Mouse (Mus musculus) adrenal gland, postnatal 25 days (tissue): ENCODE results near the gene Fam83c. TPM values are rescaled to one million over a fixed set of nuclear protein-coding genes. Genes with fewer than 3 reads are reported as not detected.
"Not testable (repeated sequence)": the region's sequence is repeated elsewhere in the genome, so short reads cannot be mapped to it uniquely, and the experiment has no call there.

Experiments
- DNase-seq: peaks from one replicate; pipeline ENCODE4 v3.0.0; 2021; ENCODE audit warnings: mixed read lengths
- long read RNA-seq: library from polyadenylated mRNA; stranded (forward); transcript quantifications from one replicate; pipeline ENCODE4 v2.0.0, GENCODE M21; 2021
- total RNA-seq: library from RNA; stranded (reverse); gene quantifications from 2 replicates; pipeline ENCODE4 v1.2.3, GENCODE M21; 2021

Fam83c gene
- 0.06 TPM in 1 of 2 replicates, not detected in the other for total RNA-seq
- long read RNA-seq, result 0 reads

GRCm38 (mm10) chr2:155834732-155835131 lies at the start of gene Fam83c:
Fam83c (minus strand) TSS chr2:155834854.
- no peak for DNase-seq

- no peak for DNase-seq
These were observed 47.4 kb upstream of the Fam83c start for GRCm38 (mm10) chr2:155882087-155882486.

GRCm38 (mm10) chr2:155878964-155879876 lies 44.6 kb upstream of the Fam83c start:
- peak; percentile 28 for DNase-seq

DNA sequence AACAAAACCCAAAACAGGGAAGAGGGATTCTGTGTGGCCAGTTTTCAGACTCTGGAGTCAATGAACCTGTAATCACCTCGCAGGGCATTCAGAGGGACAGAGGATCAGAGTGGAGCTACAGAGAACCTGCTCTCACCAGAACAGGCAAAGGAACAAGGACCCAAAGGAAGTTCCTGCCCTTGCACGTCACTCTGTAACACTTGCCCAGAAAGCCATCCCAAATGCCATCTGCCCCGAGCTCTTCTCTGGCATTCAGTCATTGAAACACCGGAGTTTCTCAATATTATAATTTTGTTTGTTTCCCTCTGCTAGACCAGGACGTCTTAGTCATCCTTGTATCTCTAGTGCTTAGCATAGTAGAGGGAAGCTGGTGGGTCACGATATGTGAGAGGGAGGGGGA lies 39.0 kb upstream of the Fam83c start:
- DNase-seq, result no peak

DNA sequence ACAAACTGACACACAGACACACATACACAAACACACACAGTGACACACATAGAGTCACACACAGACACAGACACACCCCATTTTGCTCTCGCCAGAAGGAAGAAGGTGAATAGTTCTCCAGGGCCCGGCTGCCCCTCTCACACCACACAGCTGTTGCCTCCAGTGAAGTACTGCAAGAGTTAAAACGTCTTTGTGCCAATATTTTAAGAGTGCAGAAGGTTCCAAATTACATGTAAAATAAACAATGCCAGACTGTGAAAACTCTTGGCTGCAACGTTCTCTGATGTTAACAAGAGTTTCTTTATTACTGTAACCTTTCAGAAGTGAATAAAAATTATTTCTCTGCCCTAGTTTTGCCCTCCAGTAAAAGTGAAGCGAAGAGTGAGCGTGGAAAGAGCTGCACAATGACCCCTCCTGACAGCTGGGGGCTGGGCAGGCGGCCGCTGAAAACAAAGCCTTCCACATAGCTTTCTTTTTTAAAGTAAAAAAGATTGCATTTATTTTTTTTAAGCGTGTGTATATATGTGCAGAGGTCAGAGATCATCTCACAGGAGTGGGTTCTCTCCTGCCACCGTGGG lies 38.4 kb upstream of the Fam83c start:
- no peak for DNase-seq

DNA sequence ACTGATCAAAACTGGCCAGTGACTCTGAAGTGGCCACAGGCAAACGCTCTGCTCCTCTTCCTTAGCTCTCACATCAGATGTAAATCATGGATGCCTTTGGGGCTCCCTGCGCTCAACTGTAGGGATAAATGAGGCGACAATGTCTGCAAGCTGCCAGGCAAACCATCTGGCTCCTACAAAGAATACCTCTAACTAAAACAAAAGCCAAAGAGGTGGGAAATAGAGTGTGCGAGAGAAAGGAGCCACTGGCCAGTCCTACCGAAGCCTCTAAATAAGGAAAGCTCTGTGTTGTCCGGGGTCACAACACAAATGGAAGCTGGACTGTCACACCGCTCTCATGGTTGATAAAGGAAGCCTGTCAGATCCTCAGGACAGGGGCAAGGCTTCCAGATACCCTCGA lies 37.8 kb upstream of the Fam83c start:
- no peak for DNase-seq

DNA sequence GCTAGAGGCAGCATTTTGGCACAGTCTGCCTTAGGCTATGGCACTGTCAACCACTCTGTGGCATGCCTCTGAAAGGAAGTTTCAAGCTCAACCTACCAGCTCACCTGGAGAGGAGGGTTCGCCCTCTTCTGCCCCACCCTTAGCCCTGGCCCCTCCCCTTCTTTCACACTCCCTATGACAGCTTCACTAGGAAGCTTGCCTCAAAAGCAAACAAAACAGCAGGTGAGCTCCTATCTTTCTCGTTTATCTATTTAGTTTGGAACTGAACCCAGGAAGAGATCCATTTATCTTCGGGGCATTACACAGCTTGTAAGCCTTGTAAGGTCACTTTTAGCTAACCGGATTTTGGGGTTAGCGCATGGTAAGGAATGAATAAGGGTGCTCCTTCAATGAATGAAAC lies 35.1 kb upstream of the Fam83c start:
- no peak for DNase-seq

- DNase-seq, result no peak
These were observed 33.7 kb upstream of the Fam83c start for GRCm38 (mm10) chr2:155868320-155868719.

- no peak for DNase-seq
These were observed 28.7 kb upstream of the Fam83c start for GRCm38 (mm10) chr2:155863301-155863867.

GRCm38 (mm10) chr2:155862573-155863300 lies 28.1 kb upstream of the Fam83c start:
- DNase-seq, result no peak

GRCm38 (mm10) chr2:155861581-155861980 lies 26.9 kb upstream of the Fam83c start:
- peak; percentile 66 for DNase-seq

DNA sequence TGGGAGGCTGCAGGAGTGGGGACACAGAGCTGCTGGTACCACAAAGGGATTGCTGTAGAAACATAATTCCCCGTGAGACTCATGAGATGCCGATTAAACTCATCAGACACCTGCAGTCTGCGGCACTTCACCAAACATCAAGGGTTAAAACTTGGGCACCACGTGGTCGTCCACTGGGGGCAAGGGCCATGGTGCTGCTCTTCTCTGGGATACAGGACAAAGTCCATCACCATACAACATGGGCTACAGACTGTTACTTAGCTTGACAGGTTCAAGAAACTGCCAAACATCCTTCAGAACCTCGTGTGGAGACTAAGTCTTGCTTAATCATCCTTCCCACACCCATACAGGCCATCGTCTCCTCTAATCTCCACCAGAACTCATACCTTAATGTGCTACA lies 25.4 kb upstream of the Fam83c start:
- DNase-seq, result no peak

- DNase-seq, result no peak
These were observed 17.9 kb upstream of the Fam83c start for GRCm38 (mm10) chr2:155852536-155852935.

- DNase-seq, result no peak
These were observed 15.5 kb upstream of the Fam83c start for GRCm38 (mm10) chr2:155850120-155850519.

DNA sequence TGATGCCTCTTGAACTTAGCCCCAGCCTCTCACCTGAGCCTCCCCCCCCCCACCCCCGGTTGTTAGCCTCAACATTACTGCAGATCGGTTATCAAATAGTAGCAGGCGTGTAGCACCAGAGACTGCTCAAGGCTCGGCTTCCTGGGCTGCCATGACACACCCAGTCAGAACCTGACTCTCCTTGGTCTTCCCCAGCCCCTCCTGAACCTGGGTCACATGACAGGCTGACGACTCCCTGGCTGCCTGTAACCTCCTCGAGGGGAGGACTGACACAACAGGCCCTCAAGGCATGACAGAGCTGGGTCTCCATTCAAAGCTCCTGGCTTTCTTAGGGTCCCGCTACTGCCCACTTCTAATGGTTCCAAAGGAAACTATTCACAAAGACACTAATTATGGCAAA lies 14.8 kb upstream of the Fam83c start:
- no peak for DNase-seq

DNA sequence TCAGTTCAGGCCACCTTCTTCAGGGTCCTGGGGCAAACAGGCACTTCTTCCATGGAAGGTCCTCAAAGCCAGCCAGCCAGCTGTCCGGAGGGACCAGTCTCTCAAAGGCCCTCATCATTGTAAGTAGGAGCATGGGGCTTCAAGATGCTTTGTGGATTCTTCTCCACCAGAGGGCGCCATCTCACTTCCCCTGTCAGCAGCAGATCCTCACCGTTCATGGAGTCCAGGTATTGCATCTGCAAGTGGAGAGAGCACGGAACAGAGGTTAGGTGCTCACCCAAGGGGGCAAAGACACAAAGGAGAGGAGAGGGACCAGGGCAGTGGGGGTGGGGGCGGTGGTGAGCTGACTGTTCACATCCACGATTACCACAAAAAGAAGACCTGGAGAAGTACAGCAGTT lies 13.6 kb upstream of the Fam83c start:
- DNase-seq, result peak; percentile 79

GRCm38 (mm10) chr2:155846930-155847329 lies 12.3 kb upstream of the Fam83c start:
- DNase-seq, result no peak

- DNase-seq, result no peak
These were observed 4.3 kb upstream of the Fam83c start for GRCm38 (mm10) chr2:155838961-155839360.

DNA sequence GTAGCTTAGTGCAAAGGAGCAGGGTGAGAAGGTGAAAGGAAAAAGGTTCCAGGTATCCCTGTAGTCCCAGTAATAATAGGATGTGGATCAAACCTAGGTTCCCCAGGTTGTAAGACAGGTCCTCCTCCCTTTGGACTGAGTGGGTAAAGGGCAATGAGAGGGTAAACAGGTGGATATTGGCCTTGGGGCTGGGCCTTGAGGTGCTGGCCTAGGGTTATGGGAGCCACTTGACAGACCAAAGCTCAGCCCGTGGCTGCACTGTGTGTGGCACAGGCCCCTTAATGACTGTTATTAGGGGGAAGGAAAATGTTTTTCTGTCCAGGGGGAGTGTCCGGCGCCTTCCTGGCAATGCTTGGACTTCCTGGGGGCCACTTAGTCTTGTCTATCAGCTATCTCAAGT lies 3.3 kb upstream of the Fam83c start:
- no peak for DNase-seq

DNA sequence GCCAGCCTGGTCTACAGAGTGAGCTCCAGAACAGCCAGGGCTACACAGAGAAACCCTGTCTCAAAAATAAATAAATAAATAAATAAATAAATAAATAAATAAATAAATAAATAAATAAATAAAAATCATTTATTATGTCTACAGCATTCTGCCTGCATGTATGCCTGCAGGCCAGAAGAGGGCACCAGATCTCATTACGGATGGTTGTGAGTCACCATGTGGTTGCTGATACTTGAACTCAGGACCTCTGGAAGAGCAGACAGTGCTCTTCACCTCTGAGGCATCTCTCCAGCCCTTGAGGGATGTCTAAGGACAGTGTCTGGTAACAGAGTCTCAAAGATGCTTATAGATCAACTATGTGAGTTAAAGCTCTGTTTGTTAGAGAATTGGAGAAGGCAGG lies 2.6 kb downstream of the Fam83c start:
- not testable (repeated sequence) for DNase-seq

DNA sequence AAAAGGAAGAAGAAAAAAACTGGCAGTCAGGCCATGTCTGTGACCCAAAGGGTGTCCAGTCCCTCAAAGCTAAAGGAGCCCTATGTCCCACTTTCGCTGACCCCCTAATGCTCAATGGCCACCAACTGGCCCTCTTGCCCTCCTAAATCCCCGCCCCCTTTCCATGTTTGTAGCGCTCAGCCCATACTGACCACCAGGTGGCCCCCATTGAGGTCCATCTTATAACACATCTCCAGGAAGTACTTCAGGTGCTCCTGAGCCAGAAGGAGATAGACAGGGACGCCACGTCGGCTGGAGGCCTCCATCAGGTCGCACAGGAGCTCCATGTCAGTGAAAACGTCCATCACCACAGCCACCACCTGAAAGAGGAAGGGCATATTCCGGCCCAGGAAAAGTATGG lies 3.4 kb downstream of the Fam83c start:
- no peak for DNase-seq

DNA sequence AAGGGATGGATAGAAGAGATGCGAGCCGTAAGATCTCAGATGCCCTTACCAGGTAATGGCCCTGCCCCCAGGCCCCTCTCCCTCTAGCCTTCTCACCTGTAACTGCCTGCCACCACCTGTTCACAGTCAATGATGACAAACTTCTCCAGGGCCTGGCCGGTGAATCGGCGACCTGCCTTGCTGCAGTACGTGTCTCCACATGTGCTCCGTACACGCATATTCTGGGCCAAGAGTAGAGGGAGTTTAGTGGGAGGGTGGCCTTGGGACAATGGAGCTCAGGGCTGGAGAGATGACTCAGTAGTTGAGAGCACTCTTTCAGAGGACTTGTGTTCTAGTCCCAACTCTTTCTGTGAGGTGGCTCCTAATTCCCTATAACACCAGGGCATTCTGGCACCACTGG lies 3.8 kb downstream of the Fam83c start:
- no peak for DNase-seq
